Mouse (Mus musculus) layer of hippocampus, postnatal 10 days (tissue): ENCODE measurements around the gene Hist1h4d. TPM values are rescaled to one million over a fixed set of nuclear protein-coding genes. Genes with fewer than 3 reads are reported as not detected.
"Not testable (repeated sequence)": the region's sequence is repeated elsewhere in the genome, so short reads cannot be mapped to it uniquely, and the experiment has no call there.

Experiments used
- DNase-seq, 2 experiments: peaks; one replicate each; pipeline ENCODE4 v3.0.0; 2021; ENCODE audit warnings: low spot score in 2 of 2
- long read RNA-seq: library from polyadenylated mRNA; stranded (forward); transcript quantifications from one replicate; pipeline ENCODE4 v2.0.0, GENCODE M21; 2023
- total RNA-seq, 2 experiments: library from RNA; stranded (reverse); gene quantifications; 2 replicates each; pipeline ENCODE4 v1.2.3; 2021

Gene Hist1h4d
- total RNA-seq = 100 to 1,000 TPM; 147 to 163 TPM
- long read RNA-seq = 0 reads

GRCm38 (mm10) chr13:23581408-23582218 lies at the start of gene Hist1h4d:
Hist1h4d (plus strand) TSS chr13:23581598.
- peak; percentile 97 to 98 for DNase-seq

GRCm38 (mm10) chr13:23532262-23533075 lies 48.9 kb upstream of the Hist1h4d start:
- DNase-seq = no peak

- peak; percentile 57 to 67 for DNase-seq
These were observed 47.6 kb upstream of the Hist1h4d start, which contains the start of gene Hist1h2af for GRCm38 (mm10) chr13:23533560-23534367. Hist1h2af (plus strand) TSS chr13:23533906.

GRCm38 (mm10) chr13:23534368-23535131 lies 46.8 kb upstream of the Hist1h4d start:
- DNase-seq = no peak

- DNase-seq = peak; percentile 92 to 94
These were observed 46.0 kb upstream of the Hist1h4d start, which contains the start of gene Hist1h3g for GRCm38 (mm10) chr13:23535137-23536075. Hist1h3g (plus strand) TSS chr13:23535422.

- DNase-seq = no peak
These were observed 45.1 kb upstream of the Hist1h4d start for GRCm38 (mm10) chr13:23536076-23536822.

- no peak for DNase-seq
These were observed 44.2 kb upstream of the Hist1h4d start for GRCm38 (mm10) chr13:23537006-23537710.

GRCm38 (mm10) chr13:23538249-23538648 lies 43.1 kb upstream of the Hist1h4d start:
- DNase-seq = no peak

GRCm38 (mm10) chr13:23539821-23540220 lies 41.6 kb upstream of the Hist1h4d start:
- DNase-seq = not testable (repeated sequence)

GRCm38 (mm10) chr13:23541497-23541896 lies 39.9 kb upstream of the Hist1h4d start:
- DNase-seq = no peak

- DNase-seq = not testable (repeated sequence)
These were observed 39.0 kb upstream of the Hist1h4d start for GRCm38 (mm10) chr13:23542225-23542980.

GRCm38 (mm10) chr13:23542999-23543607 lies 38.3 kb upstream of the Hist1h4d start, which contains the start of gene Hist1h2bh:
Hist1h2bh (minus strand) TSS chr13:23543392.
- DNase-seq = peak; percentile 41 to 54

GRCm38 (mm10) chr13:23543965-23544786 lies 37.2 kb upstream of the Hist1h4d start, which contains the start of gene Hist1h3f:
Hist1h3f (plus strand) TSS chr13:23544052.
- DNase-seq = peak; percentile 65 to 74

GRCm38 (mm10) chr13:23544787-23545120 lies 36.6 kb upstream of the Hist1h4d start:
- DNase-seq = not testable (repeated sequence)

GRCm38 (mm10) chr13:23546694-23547093 lies 34.7 kb upstream of the Hist1h4d start:
- DNase-seq = no peak

- no peak for DNase-seq
These were observed 30.6 kb upstream of the Hist1h4d start for GRCm38 (mm10) chr13:23550761-23551145.
